ENCODE assay signal across 9 mouse cellular contexts in genomic region chr6:99610454-99611427, GRCm38 (mm10). TPM values are rescaled to one million over a fixed set of nuclear protein-coding genes. Genes with fewer than 3 reads are reported as not detected.
DNase-seq lines count a peak whose midpoint lies in the region; ATAC-seq and TF ChIP-seq lines count a peak whose summit lies in the region.
"Had no signal": no experiment of that assay in that cellular context is flagged by ENCODE, and none has a peak within 500 bp of the region (broad histone marks: within the 10 kb centered on the region; RNA-seq: fewer than 3 reads in every experiment).

No protein-coding gene starts in this region.

- no peak overlapping the region for H3K9ac ChIP-seq in CH12.LX (ENCODE audit: insufficient read depth, low read depth)
- H3K9ac ChIP-seq in heart, embryonic 16.5 days (ENCODE audit: low read length): no peak overlapping the region
- H3K9ac ChIP-seq in midbrain, embryonic 13.5 days (replicated peaks): no peak overlapping the region
- no peak overlapping the region for H3K9ac ChIP-seq in hindbrain, postnatal 0 days (replicated peaks; ENCODE audit: low read length)

- H3K4me1 ChIP-seq in CH12.LX (ENCODE audit: control insufficient read depth in 1 of 2, insufficient read depth in 2 of 2): peaks cover 0 to 15% of the 10 kb centered on the region in 2 experiments; a peak in 2 of 4 replicates
- H3K4me1 ChIP-seq in heart, embryonic 16.5 days (ENCODE audit: control insufficient read depth, insufficient read depth, low read length): peaks cover 6% of the 10 kb centered on the region; the same call in 1 of the 2 replicates
- H3K4me1 ChIP-seq in midbrain, embryonic 13.5 days (replicated peaks): peaks cover 17% of the 10 kb centered on the region
- no peaks in the 10 kb centered on the region; the same call in 1 of the 2 replicates for H3K4me1 ChIP-seq in hindbrain, postnatal 0 days (ENCODE audit: insufficient read depth, low read length)

- DNase-seq in cerebellum, postnatal 10 days: peak; percentile 43 to 47
- DNase-seq in CH12.LX (ENCODE audit: extremely low read depth): peak; percentile 18
- DNase-seq in lung, postnatal 14 days: peak; percentile 55
- no peak for DNase-seq in layer of hippocampus, adult 8-10 months (ENCODE audit: low spot score in 2 of 2)
- DNase-seq in hindbrain, postnatal 0 days (ENCODE audit: low spot score): no peak

- H3K79me2 ChIP-seq in CH12.LX (replicated peaks; ENCODE audit: control insufficient read depth, extremely low read depth, insufficient read depth, poor library complexity, severe bottlenecking): no peaks in the 10 kb centered on the region

- H3K9me3 ChIP-seq in CH12.LX (replicated peaks; ENCODE audit: low read length): no peaks in the 10 kb centered on the region
- H3K9me3 ChIP-seq in heart, embryonic 16.5 days (replicated peaks; ENCODE audit: control insufficient read depth, low read length): no peaks in the 10 kb centered on the region
- no peaks in the 10 kb centered on the region for H3K9me3 ChIP-seq in midbrain, embryonic 13.5 days
- H3K9me3 ChIP-seq in hindbrain, postnatal 0 days (ENCODE audit: low read length): no peaks in the 10 kb centered on the region
- H3K9me3 ChIP-seq: midbrain, embryonic 10.5 days had no signal

- no peak for TF ChIP-seq RAD21 in CH12.LX (IDR thresholded peaks at IDR 0.05; ENCODE audit: low read depth, low read length)

- in situ Hi-C loops in CH12.LX (cut with MboI; ENCODE audit: low pct_ligation_motif_present, low pct_unique_long_range_greater_than_20kb, low sequenced_read_pairs): no loop called here

- peak overlapping the region; percentile 6 for H3K4me2 ChIP-seq in CH12.LX (ENCODE audit: insufficient read depth, low read depth, poor library complexity, severe bottlenecking)
- H3K4me2 ChIP-seq in heart, embryonic 16.5 days (ENCODE audit: low read depth, low read length): peak overlapping the region; percentile 5; the same call in 1 of the 2 replicates
- no peak overlapping the region for H3K4me2 ChIP-seq in midbrain, embryonic 13.5 days (replicated peaks)
- no peak overlapping the region for H3K4me2 ChIP-seq in hindbrain, postnatal 0 days (ENCODE audit: low read depth, low read length)

- TF ChIP-seq EP300 in CH12.LX (IDR thresholded peaks at IDR 0.05; ENCODE audit: low read length): no peak

- no peaks in the 10 kb centered on the region for H3K36me3 ChIP-seq in CH12.LX (replicated peaks in 1 of 2; ENCODE audit: control insufficient read depth in 1 of 2, insufficient read depth in 1 of 2, low read length in 1 of 2)
- no peaks in the 10 kb centered on the region for H3K36me3 ChIP-seq in heart, embryonic 16.5 days (ENCODE audit: control insufficient read depth, insufficient read depth)
- H3K36me3 ChIP-seq in midbrain, embryonic 13.5 days: no peaks in the 10 kb centered on the region
- H3K36me3 ChIP-seq in hindbrain, postnatal 0 days (ENCODE audit: insufficient read depth, low read length): no peaks in the 10 kb centered on the region
- H3K36me3 ChIP-seq: midbrain, embryonic 10.5 days had no signal

- 48% methylated on average over 14 of the region's 14 CpGs for WGBS in heart, embryonic 16.5 days
- WGBS in midbrain, embryonic 13.5 days: 60% methylated on average over 14 of the region's 14 CpGs
- WGBS in hindbrain, postnatal 0 days: 62% methylated on average over 14 of the region's 14 CpGs

- H3K4me3 ChIP-seq in CH12.LX (replicated peaks in 1 of 3; ENCODE audit: low read depth in 2 of 3, low read length in 2 of 3, poor library complexity in 1 of 3): no peak overlapping the region
- H3K4me3 ChIP-seq in heart, embryonic 16.5 days (ENCODE audit: low read length): no peak overlapping the region
- no peak overlapping the region for H3K4me3 ChIP-seq in midbrain, embryonic 13.5 days (replicated peaks)
- H3K4me3 ChIP-seq in hindbrain, postnatal 0 days (ENCODE audit: low read length): no peak overlapping the region
- H3K4me3 ChIP-seq: midbrain, embryonic 10.5 days had no signal

- TF ChIP-seq CTCF in CH12.LX (conservative IDR thresholded peaks at IDR 0.05 in 1 of 2, IDR thresholded peaks at IDR 0.05 in 1 of 2; ENCODE audit: low read depth in 2 of 2, low read length in 2 of 2): no peak
- TF ChIP-seq CTCF in hindbrain, postnatal 0 days (IDR thresholded peaks at IDR 0.05; ENCODE audit: low read depth): no peak

- TF ChIP-seq POLR2A in CH12.LX (IDR thresholded peaks at IDR 0.05; ENCODE audit: low read depth, low read length): no peak

- H3K27ac ChIP-seq in CH12.LX (ENCODE audit: insufficient read depth, low read depth): no peak overlapping the region
- no peak overlapping the region for H3K27ac ChIP-seq in heart, embryonic 16.5 days (ENCODE audit: low read length)
- H3K27ac ChIP-seq in midbrain, embryonic 13.5 days: no peak overlapping the region
- H3K27ac ChIP-seq in hindbrain, postnatal 0 days: no peak overlapping the region
- H3K27ac ChIP-seq: midbrain, embryonic 10.5 days had no signal

- no peak for ATAC-seq in cerebellum, adult (ENCODE audit: insufficient number of reproducible peaks, low FRiP score, low TSS enrichment)
- ATAC-seq in heart, embryonic 16.5 days (replicated peaks; ENCODE audit: extremely low read depth, insufficient read depth, low FRiP score): no peak
- no peak for ATAC-seq in midbrain, embryonic 13.5 days
- no peak for ATAC-seq in hindbrain, postnatal 0 days

- dilution Hi-C loops in CH12.LX (cut with MboI; ENCODE audit: extremely low pct_ligation_motif_present, extremely low pct_unique_long_range_greater_than_20kb, low sequenced_read_pairs): no loop called here

- no peaks in the 10 kb centered on the region for H3K27me3 ChIP-seq in CH12.LX (replicated peaks)
- no peaks in the 10 kb centered on the region for H3K27me3 ChIP-seq in heart, embryonic 16.5 days (ENCODE audit: control insufficient read depth, insufficient read depth, low read length)
- H3K27me3 ChIP-seq in midbrain, embryonic 13.5 days: peaks cover 28% of the 10 kb centered on the region
- H3K27me3 ChIP-seq in hindbrain, postnatal 0 days (ENCODE audit: insufficient read depth, low read length): no peaks in the 10 kb centered on the region

TF ChIP-seq in CH12.LX, 34 proteins besides CTCF, POLR2A, EP300 and RAD21:
- TF ChIP-seq USF2 (conservative IDR thresholded peaks at IDR 0.05; ENCODE audit: low read depth, low read length): no peak
- no peak for TF ChIP-seq NELFE (IDR thresholded peaks at IDR 0.05; ENCODE audit: low read depth, low read length)
- TF ChIP-seq HCFC1 (IDR thresholded peaks at IDR 0.05; ENCODE audit: low read depth, low read length): no peak
- no peak for TF ChIP-seq RCOR1 (conservative IDR thresholded peaks at IDR 0.05; ENCODE audit: low read depth, low read length)
- no peak for TF ChIP-seq KAT2A (IDR thresholded peaks at IDR 0.05; ENCODE audit: insufficient replicate concordance, low read length)
- TF ChIP-seq ZKSCAN1 (IDR thresholded peaks at IDR 0.05; ENCODE audit: borderline replicate concordance, low read depth, low read length): no peak
- no peak for TF ChIP-seq ETS1 (conservative IDR thresholded peaks at IDR 0.05; ENCODE audit: low read depth, low read length)
- TF ChIP-seq PAX5 (IDR thresholded peaks at IDR 0.05; ENCODE audit: low read length): no peak
- TF ChIP-seq GABPA (IDR thresholded peaks at IDR 0.05; ENCODE audit: insufficient replicate concordance, low read depth, low read length): no peak

RNA-seq across cellular contexts. Expression of gene Eif4e3, which starts 55.8 kb away (rescaled TPM):
- total RNA-seq in CH12.LX (2012; rRNA removed) (6.4 and 9.8 TPM in 2 replicates), CH12.LX (2014; rRNA removed) (10.1 and 11.8 TPM in 2 replicates)
- 16.2 and 16.3 TPM in 2 replicates for polyA plus RNA-seq in CH12.LX (2012; ENCODE audit: insufficient read length, low read depth)
- 12.7 and 12.8 TPM in 2 replicates for polyA plus RNA-seq in heart, embryonic 16.5 days (2015; fragmentation: Nextera tagmentation; extraction: Ambion mirVana)
- 8.8 and 9.8 TPM in 2 replicates for polyA plus RNA-seq in midbrain, embryonic 13.5 days (2015; fragmentation: Nextera tagmentation; extraction: Ambion mirVana)
- 10 to 100 TPM; 20.1 to 27.8 (median 25.3) TPM for total RNA-seq in layer of hippocampus, adult 8-10 months (2022)
- total RNA-seq in hindbrain, postnatal 0 days (2014; rRNA removed): 6.5 and 6.7 TPM in 2 replicates
- polyA plus RNA-seq in hindbrain, postnatal 0 days (2015; fragmentation: Nextera tagmentation; extraction: Ambion mirVana): 6.5 and 6.6 TPM in 2 replicates

RNA-seq across cellular contexts. Expression of gene Gm20696, which starts 55.9 kb away (rescaled TPM):
- total RNA-seq in CH12.LX (2012; rRNA removed): 0.29 and 0.59 TPM in 2 replicates
- not detected in 2 replicates for total RNA-seq in CH12.LX (2014; rRNA removed)
- polyA plus RNA-seq in CH12.LX (2012; ENCODE audit: insufficient read length, low read depth): not detected in 2 replicates
- polyA plus RNA-seq in heart, embryonic 16.5 days (2015; fragmentation: Nextera tagmentation; extraction: Ambion mirVana): 2.3 and 3.0 TPM in 2 replicates
- polyA plus RNA-seq in midbrain, embryonic 13.5 days (2015; fragmentation: Nextera tagmentation; extraction: Ambion mirVana): 3.2 and 3.6 TPM in 2 replicates
- total RNA-seq in layer of hippocampus, adult 8-10 months (2022): 10 to 100 TPM in 1 of 4 experiments, 1 to 10 TPM in 3; 6.4 to 10.0 (median 7.2) TPM
- 2.9 and 3.6 TPM in 2 replicates for total RNA-seq in hindbrain, postnatal 0 days (2014; rRNA removed)
- polyA plus RNA-seq in hindbrain, postnatal 0 days (2015; fragmentation: Nextera tagmentation; extraction: Ambion mirVana): 2.3 and 2.5 TPM in 2 replicates

Comparison
In these comparisons a context has a peak if more than half of its experiments do, and no peak if none do; other contexts are left out.
1. DNase-seq: peak in cerebellum, postnatal 10 days (2 of 2), CH12.LX (single experiment) and lung, postnatal 14 days (single experiment); none in layer of hippocampus, adult 8-10 months (0 of 2) and hindbrain, postnatal 0 days (single experiment).
2. H3K4me2 ChIP-seq: peak in CH12.LX (single experiment) and heart, embryonic 16.5 days (single experiment); none in midbrain, embryonic 13.5 days (single experiment) and hindbrain, postnatal 0 days (single experiment).